Mouse (Mus musculus) testis, adult 2 months (tissue): ENCODE results near the gene Lgi4.

Experiments
- CTCF ChIP-seq: fragments of 200-500 bp; IDR thresholded peaks from 2 replicates; pipeline ENCODE4 v1.5.1; 2012; ENCODE audit warnings: low read depth, mild to moderate bottlenecking, inconsistent platforms, low read length, moderate library complexity; ENCODE audit not compliant: control insufficient read depth, insufficient read depth, insufficient replicate concordance
- POLR2A ChIP-seq: fragments of 200-500 bp; IDR thresholded peaks from 2 replicates; pipeline ENCODE4 v1.6.1; 2012; ENCODE audit warnings: low read depth, mild to moderate bottlenecking, inconsistent platforms, low read length, moderate library complexity; ENCODE audit not compliant: control insufficient read depth

- TF ChIP-seq CTCF (no peak), POLR2A (no peak)
Measured at GRCm38 (mm10) chr7:31051321-31052021, 7.7 kb upstream of the Lgi4 start, which contains the start of gene Fxyd7.
